Mouse (Mus musculus): ENCODE results near the gene Gm21818.
"Not testable (repeated sequence)": the region's sequence is repeated elsewhere in the genome, so short reads cannot be mapped to it uniquely, and the experiment has no call there.

Gene Gm21818

GRCm38 (mm10) chr13:120172133-120172532, at the start of gene Gm21818:
TSS of gene Gm21818 (plus strand) at chr13:120172433.
- not testable (repeated sequence) for DNase-seq (ENCODE audit: inconsistent age in 2 of 2, low spot score in 1 of 2)

- not testable (repeated sequence) for DNase-seq (ENCODE audit: inconsistent age in 2 of 2, low spot score in 1 of 2)
Measured at GRCm38 (mm10) chr13:120139946-120140345, 32.3 kb upstream of the Gm21818 start, which contains the start of gene Gm20767. TSS of gene Gm20767 (plus strand) at chr13:120140246.

GRCm38 (mm10) chr13:120142348-120142747, 29.9 kb upstream of the Gm21818 start:
- not testable (repeated sequence) for DNase-seq (ENCODE audit: inconsistent age in 2 of 2, low spot score in 1 of 2)

DNA sequence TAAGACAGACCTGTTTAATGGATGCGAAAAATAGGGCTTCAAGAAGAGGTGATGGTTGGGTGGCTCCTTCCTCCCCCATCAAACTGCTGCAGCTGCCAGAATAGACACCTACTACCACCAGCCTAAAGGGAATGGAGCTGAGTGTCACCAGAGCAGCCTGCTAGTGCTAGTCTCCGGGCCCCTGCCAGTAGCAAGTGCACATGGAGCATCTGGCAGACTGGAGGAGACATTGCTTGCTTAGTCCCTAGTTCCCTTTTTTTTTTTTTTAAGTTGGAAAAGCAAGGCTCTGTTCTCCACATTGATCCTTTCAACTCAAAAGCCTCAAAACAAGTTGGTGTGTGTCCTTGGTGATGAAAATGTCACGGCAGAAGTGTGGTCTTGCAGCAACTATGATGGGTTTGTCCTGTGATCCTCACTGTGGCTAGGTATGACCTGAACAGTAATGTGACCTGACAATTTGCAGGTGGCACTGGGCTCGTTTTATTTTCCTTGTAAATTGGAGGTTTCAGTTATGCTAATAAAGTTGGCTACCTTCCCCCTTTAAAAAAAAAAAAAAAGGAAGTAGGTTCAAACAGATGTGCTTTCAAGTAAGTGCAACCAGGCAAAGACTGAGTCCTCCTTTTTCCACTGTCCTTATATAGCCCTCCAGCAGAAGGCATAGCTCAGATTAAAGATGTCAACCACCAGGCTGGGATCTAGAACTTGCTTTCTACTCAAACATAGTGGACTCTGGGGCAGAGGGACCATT, 22.4 kb upstream of the Gm21818 start:
- DNase-seq (ENCODE audit: inconsistent age in 2 of 2, low spot score in 1 of 2): not testable (repeated sequence)

GRCm38 (mm10) chr13:120150589-120150988, 21.6 kb upstream of the Gm21818 start:
- not testable (repeated sequence) for DNase-seq (ENCODE audit: inconsistent age in 2 of 2, low spot score in 1 of 2)

DNA sequence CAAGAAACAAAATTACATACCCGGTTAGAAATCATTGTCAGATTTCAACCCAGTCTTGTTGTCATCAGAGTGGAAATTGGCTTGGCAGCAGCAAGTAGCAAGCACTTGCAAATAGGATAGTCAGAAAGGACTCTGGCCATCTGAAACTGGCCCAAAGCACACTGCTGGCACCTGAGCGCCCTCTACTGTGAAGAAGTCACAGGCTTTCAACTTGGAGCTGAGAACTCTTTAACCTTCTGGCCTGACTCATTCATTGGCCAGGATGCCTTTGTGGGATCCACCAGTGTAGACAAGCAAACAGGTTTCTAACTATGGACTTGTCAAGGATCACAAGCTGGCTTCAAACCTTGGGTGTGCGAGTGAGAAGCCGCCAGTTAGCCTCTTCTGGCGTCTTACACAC, 3.9 kb upstream of the Gm21818 start:
- peak; percentile 9 to 70 for DNase-seq (ENCODE audit: inconsistent age in 2 of 2, low spot score in 1 of 2)

DNA sequence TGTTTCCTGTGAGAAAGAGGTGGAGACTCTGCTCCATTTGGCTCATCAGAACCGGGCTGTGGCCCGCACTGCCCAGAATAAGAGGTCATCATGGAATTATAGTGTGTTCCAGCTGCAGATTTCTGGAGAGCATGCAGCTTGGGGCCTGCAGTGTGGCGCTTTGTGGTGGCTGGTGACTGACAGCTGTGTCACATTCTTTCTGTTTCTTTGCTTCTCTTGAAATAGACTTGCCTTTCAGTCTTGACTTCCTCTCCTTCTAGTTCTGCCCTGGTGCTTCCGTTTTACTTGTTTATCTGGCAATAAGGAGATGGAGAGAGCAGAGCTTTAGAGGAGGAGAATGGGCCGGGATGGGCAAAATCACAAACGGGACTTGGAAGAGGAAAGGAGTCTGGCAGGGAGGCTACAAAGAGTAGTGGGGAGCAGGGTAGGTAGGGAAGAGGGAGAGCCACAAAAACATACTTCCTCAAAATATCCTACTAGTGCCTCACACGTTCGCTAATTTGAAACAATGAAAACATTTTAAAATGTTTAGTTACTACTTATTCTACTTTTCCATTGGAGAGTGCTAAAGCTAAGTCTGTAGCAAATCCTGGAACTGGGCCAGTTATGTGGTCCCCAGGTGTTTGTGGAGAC, 24.1 kb downstream of the Gm21818 start:
- DNase-seq (ENCODE audit: inconsistent age in 2 of 2, low spot score in 1 of 2): not testable (repeated sequence)

DNA sequence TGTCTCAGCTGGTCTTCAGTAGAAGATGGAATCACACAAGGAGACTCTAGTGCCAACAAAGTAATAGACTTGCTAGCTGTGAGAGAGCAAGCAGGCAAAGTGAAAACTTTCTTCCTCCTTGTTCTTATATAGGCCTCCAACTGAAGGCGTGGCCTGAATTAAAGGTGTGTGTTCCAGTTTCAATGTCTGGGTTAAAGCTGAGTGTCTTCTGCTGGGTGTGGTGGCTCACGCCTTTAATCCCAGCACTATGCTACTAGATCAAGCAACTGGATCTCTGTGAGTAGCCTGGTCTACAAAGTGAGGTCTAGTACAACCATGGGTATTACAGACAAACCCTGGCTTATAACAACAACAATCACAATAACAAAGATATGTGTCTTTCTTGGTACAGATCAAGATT, 43.6 kb downstream of the Gm21818 start, which contains the start of gene Gm21762:
Gene Gm21762 (minus strand): TSS at position 101 of the 400 bp plus-strand sequence.
- DNase-seq (ENCODE audit: inconsistent age in 2 of 2, low spot score in 1 of 2): not testable (repeated sequence)

DNA sequence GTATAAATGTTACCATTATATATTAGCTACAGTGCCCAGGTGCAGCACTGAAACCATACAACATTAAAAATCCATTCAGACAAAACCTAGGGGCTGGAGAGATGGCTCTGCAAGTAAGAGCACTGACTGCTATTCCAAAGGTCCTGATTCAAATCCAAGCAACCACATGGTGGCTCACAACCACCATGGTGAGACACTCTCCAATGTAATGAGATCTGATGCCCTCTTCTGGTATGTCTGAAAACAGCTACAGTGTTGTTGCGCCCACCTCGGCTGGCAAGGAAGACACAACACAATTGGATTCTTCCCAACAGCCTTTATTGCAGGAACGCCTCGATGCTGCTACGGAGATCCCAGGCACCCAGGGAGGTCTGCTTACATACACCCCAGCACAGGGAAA, 48.7 kb downstream of the Gm21818 start:
- DNase-seq (ENCODE audit: inconsistent age in 2 of 2, low spot score in 1 of 2): not testable (repeated sequence)

- DNase-seq (ENCODE audit: inconsistent age in 2 of 2, low spot score in 1 of 2): not testable (repeated sequence)
Measured at GRCm38 (mm10) chr13:120223012-120223659, 50.9 kb downstream of the Gm21818 start.

Measured in adrenal gland, adult (tissue).